Mouse (Mus musculus) colon, adult 2 months (tissue): Measurements from ENCODE around the gene Perm1. TPM values are rescaled to one million over a fixed set of nuclear protein-coding genes. Genes with fewer than 3 reads are reported as not detected.

ENCODE experiments used
- polyA plus RNA-seq: library from polyadenylated mRNA; depleted of rRNA; stranded (reverse); fragments of >200 nt; gene quantifications from 2 replicates; pipeline ENCODE4 v1.2.3, GENCODE M21; 2012; rRNA removed

Gene Perm1
- polyA plus RNA-seq: 0.05 and 0.13 TPM in 2 replicates

GRCm38 (mm10) chr4:156215649-156216048 lies at the start of gene Perm1:
Gene Perm1, plus strand, starts transcription at chr4:156215868.

GRCm38 (mm10) chr4:156197131-156197828 lies 18.4 kb upstream of the Perm1 start, which contains the start of gene Agrn:
Gene Agrn, minus strand, starts transcription at chr4:156197488.

GRCm38 (mm10) chr4:156200623-156201475 lies 14.8 kb upstream of the Perm1 start, which contains the start of gene Isg15:
Gene Isg15, minus strand, starts transcription at chr4:156200818.

GRCm38 (mm10) chr4:156203001-156203412 lies 12.7 kb upstream of the Perm1 start, which contains the start of gene AW011738:
Gene AW011738, plus strand, starts transcription at chr4:156203304.

GRCm38 (mm10) chr4:156234701-156235213 lies 19.1 kb downstream of the Perm1 start, which contains the start of gene Plekhn1:
Gene Plekhn1, minus strand, starts transcription at chr4:156234857.

GRCm38 (mm10) chr4:156235808-156236533 lies 20.3 kb downstream of the Perm1 start, which contains the start of gene Noc2l:
Gene Noc2l, plus strand, starts transcription at chr4:156236010.

GRCm38 (mm10) chr4:156255078-156255839 lies 39.6 kb downstream of the Perm1 start, which contains the start of gene Samd11:
Gene Samd11, minus strand, starts transcription at chr4:156255657.

Other genes starting within 250 kb of the Perm1 start
- 9.6 and 10.5 TPM in 2 replicates for gene B3galt6, start 223.2 kb upstream of the Perm1 start, polyA plus RNA-seq
- gene Sdf4, start 223.0 kb upstream of the Perm1 start, polyA plus RNA-seq: 61.7 and 70.0 TPM in 2 replicates
- gene Tnfrsf4, start 202.0 kb upstream of the Perm1 start, polyA plus RNA-seq: 5.3 and 6.2 TPM in 2 replicates
- gene Tnfrsf18, start 189.7 kb upstream of the Perm1 start, polyA plus RNA-seq: 5.0 and 6.4 TPM in 2 replicates
- 27.0 and 29.4 TPM in 2 replicates for gene Ttll10, start 156.5 kb upstream of the Perm1 start, polyA plus RNA-seq
- 14.3 and 19.4 TPM in 2 replicates for gene 9430015G10Rik, start 105.9 kb upstream of the Perm1 start, polyA plus RNA-seq
- 0.47 and 0.79 TPM in 2 replicates for gene Rnf223, start 85.4 kb upstream of the Perm1 start, polyA plus RNA-seq
- 54.9 and 60.1 TPM in 2 replicates for gene Agrn, start 18.4 kb upstream of the Perm1 start, polyA plus RNA-seq
- 5.8 and 9.0 TPM in 2 replicates for gene Isg15, start 15.1 kb upstream of the Perm1 start, polyA plus RNA-seq
- 1.1 and 1.2 TPM in 2 replicates for gene AW011738, start 12.6 kb upstream of the Perm1 start, polyA plus RNA-seq
- 50.0 and 54.1 TPM in 2 replicates for gene Plekhn1, start 19.0 kb downstream of the Perm1 start, polyA plus RNA-seq
- gene Noc2l, start 20.1 kb downstream of the Perm1 start, polyA plus RNA-seq: 55.0 and 58.5 TPM in 2 replicates
- 0.29 and 1.1 TPM in 2 replicates for gene Samd11, start 39.8 kb downstream of the Perm1 start, polyA plus RNA-seq
- not detected in 2 replicates for gene Vmn2r-ps159, start 115.2 kb downstream of the Perm1 start, polyA plus RNA-seq